Mouse (Mus musculus) lung, adult 2 months (tissue): Measurements from ENCODE around the gene Ncoa3.

ENCODE experiments used
- CTCF ChIP-seq: fragments of 200-500 bp; IDR thresholded peaks from 2 replicates; pipeline ENCODE4 v1.5.1; 2011; ENCODE audit warnings: mild to moderate bottlenecking, low read length, control low read depth; ENCODE audit not compliant: insufficient read depth
- POLR2A ChIP-seq: fragments of 200-500 bp; IDR thresholded peaks from 2 replicates; pipeline ENCODE4 v1.6.1; 2011; ENCODE audit warnings: low read depth, mild to moderate bottlenecking, control low read depth, low read length, borderline replicate concordance; ENCODE audit errors: extremely low read depth

DNA sequence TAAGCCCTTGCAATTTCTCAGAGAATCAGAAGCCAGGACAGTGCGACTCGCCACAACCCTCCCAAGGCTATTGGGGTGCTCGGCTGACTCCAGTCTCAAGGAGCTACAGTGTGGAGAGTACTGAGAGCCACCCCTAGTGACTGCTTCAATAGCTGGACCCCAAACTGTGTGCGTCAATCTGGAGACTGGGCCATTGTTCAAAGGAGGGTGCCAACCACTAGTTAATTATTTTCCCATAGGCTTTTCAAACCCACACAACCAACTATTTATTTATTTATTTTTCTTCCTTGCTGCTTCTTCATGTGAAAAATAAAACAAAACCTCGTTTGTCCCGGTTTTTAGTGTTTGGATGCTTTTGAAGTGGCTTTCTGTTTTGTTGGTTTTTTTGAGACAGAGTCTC is 33.9 kb upstream of the Ncoa3 start:
- no peak for TF ChIP-seq CTCF
- TF ChIP-seq POLR2A, result no peak
